Mouse (Mus musculus): ENCODE data around the gene Zfand4.
"Not testable (repeated sequence)": the region's sequence is repeated elsewhere in the genome, so short reads cannot be mapped to it uniquely, and the experiment has no call there.

Zfand4 gene

DNA sequence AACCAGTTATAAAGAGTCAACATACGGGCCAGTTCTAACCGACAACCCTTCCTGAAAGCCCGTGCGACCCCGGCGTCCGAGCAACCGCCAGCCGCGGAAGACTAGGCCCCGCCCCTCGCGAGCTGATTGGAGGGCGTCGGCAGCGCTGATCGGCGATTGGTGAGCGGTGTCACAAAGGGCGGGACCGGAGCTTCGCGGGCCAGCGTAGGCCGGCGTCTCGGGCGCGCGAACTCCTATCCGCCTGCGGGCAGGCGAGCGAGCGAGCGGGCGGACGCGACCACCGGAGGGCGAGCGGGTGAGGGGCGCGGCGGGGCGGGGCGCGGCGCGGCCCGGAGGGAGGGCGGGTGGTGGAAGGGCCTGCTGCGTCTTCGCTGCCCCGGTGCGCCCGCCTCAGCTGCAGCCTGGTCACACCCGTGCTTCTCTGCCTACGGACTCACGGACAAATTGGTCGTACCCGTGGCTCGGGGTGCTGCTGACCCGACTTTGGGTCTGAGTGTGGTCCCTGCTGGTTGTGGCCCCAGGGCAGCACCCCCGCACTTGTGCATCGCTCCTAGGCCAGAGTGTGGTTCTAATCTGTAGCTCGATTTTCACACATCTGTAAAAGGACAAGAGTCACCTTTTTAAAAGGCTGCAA lies at the start of gene Zfand4:
Gene Zfand4 (plus strand): TSS at position 205 of the 634 bp plus-strand sequence.
- DNase-seq (ENCODE audit: low spot score): peak; percentile 92

- peak; percentile 58 for DNase-seq (ENCODE audit: low spot score)
Measured at GRCm38 (mm10) chr6:116227767-116228166, 36.3 kb upstream of the Zfand4 start.

DNA sequence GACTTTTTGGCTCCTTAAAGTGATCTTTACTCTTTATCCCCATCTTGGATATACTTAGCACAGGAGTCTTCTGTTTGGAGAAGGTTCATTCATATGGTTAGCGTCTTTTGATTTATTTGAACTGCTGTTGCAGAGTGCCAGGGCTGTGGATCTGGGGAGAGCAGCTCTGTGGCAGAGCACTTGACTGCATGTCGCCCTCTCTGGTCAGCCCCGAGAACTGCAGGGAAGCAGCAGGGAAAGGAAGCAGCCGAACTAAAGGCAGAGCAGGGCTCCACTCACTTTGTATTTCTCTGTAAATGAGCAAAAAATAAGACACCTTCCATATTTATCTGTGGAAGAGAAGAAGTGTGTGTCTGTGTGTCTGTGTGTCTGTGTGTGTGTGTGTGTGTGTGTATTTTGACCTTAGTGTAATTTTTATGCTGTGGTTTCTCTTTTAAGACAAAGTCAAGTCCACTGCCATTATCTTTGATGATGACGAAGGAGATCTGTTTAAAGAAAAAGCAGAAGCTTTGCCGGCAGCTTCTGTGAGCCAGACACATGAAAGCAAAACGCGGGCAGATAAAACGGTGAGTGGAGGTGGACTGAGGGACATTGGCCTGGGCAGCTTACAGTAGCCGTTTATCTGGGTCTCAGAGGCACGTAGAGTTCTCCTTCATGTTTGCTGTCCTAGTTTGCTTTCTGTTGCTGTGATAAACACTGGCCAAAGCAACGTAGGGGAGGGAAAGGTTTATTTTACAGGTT lies 35.1 kb upstream of the Zfand4 start:
- DNase-seq (ENCODE audit: low spot score): peak; percentile 75

GRCm38 (mm10) chr6:116234821-116235220 lies 29.2 kb upstream of the Zfand4 start:
- DNase-seq (ENCODE audit: low spot score): not testable (repeated sequence)

DNA sequence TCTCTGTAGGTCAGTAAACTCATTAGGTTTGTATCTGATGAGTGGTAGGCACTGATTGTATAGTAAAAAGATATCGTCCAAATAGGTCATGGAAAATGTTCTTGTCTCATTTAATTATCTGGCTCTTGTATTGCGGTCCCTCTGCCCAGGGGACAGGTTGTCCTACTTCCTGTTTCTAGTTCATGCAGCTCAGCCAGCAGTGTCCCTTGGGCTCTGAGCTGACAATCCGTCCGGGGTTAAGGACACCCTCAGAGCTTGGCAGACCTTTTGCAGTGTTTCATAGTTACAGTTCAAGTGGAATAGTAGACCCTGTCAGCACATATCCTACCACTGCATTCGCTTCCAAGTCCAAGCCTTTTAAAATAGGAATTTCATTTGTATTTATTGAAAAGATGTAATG lies 28.7 kb upstream of the Zfand4 start:
- DNase-seq (ENCODE audit: low spot score): no peak

DNA sequence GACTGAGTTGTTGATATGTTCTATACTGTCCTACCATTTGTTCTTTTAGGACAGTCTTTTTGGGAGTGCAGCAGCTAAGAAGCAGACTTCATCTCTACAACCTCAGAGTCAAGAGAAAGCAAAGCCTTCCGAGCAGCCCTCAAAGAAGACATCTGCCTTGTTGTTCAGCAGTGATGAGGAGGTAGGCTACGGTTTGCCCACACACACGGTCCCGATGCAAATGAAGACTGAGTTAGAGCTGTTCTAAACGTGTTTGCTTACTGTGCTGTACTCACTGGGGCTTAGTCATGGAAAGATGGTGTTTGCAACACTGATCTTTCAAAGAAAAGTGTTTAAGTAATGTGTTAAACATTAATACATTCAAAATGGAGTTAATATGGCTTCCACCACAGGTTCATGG lies 25.9 kb upstream of the Zfand4 start:
- no peak for DNase-seq (ENCODE audit: low spot score)

DNA sequence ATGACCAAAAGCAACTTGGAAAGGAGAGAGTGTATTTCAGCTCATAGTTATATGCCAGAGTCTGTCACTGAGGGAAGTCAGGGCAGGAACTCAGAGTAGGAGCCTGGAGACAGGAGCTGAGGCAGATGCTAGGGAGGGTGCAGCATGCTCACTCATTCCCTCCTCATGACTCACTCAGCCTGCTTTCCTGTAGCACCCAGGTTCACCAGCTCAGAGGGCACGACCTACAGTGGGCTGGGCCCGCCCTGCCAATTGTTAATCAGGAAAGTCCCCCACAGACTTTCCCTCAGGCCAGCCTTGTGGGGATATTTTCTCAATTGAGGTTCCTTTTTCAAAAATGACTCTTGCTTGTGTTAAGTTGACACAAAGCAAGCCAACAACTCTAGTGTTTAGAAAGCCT lies 23.7 kb upstream of the Zfand4 start:
- DNase-seq (ENCODE audit: low spot score): no peak

DNA sequence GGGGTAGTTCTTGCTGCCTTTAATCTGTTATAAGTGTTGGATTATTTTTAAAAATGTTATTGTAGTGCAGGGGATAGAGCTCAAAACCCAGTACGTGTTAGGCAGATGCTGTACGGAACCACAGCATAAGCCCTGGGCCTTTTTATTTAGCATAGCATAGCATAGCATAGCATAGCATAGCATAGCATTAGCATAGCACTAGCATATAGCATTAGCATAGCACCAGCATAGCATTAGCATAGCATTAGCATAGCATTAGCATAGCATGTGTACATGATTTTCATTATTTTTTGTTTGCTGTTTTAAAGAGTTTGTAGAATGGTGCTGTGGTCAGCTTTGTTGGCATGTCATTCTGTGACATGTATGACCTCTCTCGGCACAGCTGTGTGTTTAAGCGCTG lies 4.4 kb upstream of the Zfand4 start:
- DNase-seq (ENCODE audit: low spot score): no peak

DNA sequence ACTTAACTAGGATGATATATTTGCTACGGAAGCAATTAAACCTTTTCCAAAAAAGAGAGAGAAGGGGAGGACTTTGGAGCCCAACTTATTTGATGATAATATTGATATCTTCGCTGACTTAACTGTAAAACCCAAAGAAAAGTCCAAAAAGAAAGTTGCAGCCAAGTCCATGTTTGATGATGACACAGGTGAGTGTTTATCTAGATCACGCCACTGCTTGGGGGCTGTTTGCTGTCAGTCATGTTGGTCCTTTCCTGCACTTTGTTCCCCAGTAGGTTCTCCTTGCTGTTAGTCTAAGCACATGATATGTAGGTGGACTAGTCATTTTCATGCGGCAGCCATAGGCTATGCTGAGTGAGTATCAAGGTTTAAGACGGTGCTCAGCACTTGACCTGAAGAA lies 3.5 kb upstream of the Zfand4 start:
- no peak for DNase-seq (ENCODE audit: low spot score)

- DNase-seq (ENCODE audit: low spot score): no peak
Measured at GRCm38 (mm10) chr6:116262824-116263223, 1.2 kb upstream of the Zfand4 start.

DNA sequence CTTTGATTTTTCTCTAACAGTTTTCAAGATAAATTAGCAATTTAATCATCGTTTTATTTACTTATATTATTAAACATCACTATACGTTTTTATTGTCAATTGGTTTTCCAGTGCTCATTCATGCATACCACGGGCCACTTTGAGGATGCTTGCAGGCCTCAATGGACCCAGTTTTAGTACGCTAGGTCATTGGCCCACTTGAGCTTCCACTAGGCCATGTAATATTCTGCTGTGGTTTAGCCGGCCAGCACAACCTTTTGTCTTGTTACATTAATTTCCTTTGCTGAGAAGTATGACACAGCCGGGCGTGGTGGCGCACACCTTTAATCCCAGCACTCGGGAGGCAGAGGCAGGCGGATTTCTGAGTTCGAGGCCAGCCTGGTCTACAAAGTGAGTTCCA lies 814 bp downstream of the Zfand4 start:
- no peak for DNase-seq (ENCODE audit: low spot score)

DNA sequence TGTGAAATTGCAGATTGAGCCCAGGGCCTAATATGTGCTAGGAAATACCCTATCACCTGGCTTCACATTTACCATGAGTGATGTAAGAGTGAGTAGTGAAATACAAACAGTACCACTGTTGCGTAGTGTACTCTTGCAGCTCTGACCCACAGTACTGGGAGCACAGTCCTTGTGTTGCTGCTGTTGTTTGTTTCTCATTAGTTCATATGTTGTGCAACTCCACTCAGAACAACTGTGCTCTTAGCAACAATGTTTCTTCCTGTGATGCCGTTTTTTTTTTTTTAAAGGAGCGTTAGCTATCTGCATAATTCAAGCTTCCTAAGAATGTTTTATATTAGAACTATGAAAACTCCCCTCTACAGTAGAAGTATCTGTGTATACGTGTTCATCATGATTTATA lies 1.6 kb downstream of the Zfand4 start:
- peak; percentile 18 for DNase-seq (ENCODE audit: low spot score)

DNA sequence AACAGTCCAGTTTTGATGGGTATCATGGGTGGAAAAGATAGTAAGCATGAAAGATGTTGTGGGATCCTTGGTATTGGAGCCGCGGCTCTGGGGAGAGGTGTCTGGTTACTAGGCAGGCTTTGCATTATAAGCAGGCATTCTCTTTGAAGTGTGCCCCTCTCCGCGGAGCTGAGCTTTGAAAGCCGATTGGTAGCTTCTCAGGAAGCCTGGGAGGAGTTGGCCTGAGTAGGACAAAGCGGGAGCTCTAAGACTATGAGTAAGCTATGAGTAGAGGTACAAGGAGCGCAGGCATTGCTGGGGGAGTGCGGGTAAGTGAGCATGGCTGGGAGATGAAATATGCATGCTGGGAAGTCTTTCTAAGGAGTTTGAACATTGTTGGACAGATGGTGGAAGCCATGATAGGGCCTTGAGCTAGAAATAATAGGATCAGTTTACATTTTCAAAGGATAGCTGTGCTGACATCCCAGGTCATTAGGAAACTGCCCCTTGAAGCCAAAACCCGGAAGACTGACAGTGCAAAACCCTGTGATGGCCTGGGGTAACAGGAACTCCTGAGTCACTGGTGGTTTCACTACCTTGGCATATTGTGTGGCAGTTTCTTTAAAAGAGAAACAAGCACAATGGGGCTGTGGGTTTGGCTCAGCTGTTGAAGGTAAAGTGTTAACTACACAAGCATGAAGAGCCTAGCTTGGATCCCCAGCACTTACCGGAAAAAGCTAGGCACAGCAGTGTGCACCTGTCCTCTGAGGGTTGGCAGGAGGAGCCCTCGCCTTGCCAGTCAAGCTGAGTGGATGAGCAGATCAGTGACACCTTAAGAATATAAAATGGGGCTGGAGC lies 2.5 kb downstream of the Zfand4 start:
- peak; percentile 18 for DNase-seq (ENCODE audit: low spot score)

- DNase-seq (ENCODE audit: low spot score): no peak
Measured at GRCm38 (mm10) chr6:116267110-116267423, 3.0 kb downstream of the Zfand4 start.

GRCm38 (mm10) chr6:116275695-116276094 lies 11.7 kb downstream of the Zfand4 start:
- DNase-seq (ENCODE audit: low spot score): no peak

GRCm38 (mm10) chr6:116278679-116279317 lies 14.8 kb downstream of the Zfand4 start:
- DNase-seq (ENCODE audit: low spot score): no peak

DNA sequence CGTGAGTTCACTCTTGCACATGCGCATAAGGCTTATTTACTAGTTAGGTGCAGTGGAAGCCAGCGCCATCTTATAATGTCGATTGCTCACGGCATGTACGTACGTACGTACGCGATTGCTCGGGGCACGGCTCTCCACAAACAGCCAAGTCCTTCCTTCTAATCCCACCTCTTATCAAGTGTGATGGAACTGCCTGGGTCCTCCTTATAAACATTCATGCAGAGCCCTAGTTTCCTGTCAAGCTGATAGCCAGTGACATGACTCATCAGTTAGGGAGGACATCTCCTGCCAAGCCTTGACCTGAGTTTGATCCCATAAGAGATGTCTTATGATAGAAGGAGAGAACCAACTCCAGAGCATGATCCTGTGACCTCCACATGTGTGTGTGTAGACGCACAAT lies 17.0 kb downstream of the Zfand4 start:
- no peak for DNase-seq (ENCODE audit: low spot score)

DNA sequence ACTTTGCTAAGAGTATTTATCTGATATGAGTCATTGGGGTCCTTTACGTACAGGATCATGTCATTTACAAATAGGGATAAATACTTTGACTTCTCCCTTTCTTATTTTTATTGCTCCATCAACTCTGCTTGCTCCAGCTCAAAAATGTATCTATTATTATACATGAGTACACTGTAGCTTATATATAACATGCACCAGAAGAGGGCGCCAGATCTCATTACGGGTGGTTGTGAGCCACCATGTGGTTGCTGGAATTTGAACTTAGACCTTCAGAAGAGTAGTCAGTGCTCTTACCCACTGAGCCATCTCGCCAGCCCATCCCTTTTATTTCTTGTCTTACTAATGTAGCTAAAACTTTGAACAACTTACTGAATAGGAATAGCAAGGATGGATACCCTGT lies 18.5 kb downstream of the Zfand4 start:
- DNase-seq (ENCODE audit: low spot score): peak; percentile 7

DNA sequence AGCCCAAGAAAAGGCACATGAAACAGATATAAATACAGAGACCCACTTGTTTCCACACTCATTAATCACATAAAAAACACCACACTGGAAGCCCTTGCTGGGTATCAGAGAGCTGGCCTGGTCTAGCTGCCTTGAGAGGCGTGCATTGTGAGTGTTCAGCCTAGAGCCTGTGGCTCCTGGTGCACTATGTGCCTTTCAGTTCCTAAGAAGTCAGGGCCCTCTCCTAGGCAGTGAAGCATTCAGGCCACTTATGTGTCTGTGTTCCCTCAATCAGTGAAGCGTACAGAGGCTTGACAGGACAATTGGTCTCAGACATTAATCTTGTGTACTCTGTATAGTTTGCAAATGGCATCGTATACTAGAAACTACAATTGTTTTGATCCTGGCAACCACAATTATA lies 19.3 kb downstream of the Zfand4 start:
- no peak for DNase-seq (ENCODE audit: low spot score)

DNA sequence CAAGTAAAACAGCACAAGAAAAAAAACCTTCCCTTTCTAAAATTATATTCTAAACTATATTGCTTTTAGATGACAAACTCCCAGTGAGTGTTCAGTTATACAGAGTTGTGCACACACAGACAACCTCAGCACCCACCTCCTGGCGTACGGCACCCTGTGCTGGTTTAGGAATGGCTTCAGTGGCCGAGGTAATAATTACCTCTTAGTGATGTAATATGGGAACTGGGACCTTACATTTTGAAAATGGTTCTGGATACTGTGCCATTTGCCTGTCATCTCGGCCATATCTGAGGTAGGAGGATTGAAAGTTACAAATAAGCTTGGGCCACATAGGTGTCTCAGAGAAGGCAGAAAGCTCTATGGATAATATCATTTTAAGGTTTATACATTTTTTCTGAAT lies 22.3 kb downstream of the Zfand4 start:
- DNase-seq (ENCODE audit: low spot score): no peak

DNA sequence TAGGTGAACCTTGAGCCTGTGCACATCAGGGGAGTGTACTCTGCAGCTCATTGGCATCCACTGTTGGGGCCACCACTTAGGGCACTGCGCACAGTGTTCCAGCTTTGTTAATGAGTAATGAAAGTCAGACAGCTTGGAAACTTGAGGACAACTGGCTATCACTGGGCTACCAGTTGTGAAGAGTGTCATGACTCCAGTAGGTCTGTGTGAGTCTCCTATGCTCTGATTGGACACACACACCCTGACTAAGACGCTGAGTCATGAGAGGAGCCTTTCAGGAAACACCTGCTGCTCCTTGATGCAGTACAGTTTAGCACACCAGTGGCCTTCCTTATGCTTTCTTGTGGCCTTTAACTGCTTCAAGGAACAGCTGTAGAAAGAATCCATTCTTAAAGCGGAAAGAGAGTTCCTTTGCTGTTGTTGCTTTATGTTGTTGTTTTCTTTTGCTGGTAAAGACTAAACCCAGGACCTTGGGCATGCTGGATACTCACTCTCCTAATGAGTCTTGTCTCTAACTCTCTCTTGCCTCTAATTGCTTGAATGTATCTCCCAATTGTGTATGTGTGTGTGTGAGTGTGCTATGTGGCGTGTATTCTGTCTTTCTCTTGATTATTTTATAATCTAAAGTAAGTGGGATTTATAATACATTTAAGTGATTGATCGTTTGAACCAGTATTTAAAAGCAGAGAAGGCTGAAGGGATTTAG lies 23.0 kb downstream of the Zfand4 start:
- no peak for DNase-seq (ENCODE audit: low spot score)

GRCm38 (mm10) chr6:116311411-116311810 lies 47.4 kb downstream of the Zfand4 start:
- DNase-seq (ENCODE audit: low spot score): no peak

Measured in lung, postnatal 25 days (tissue).